Mouse (Mus musculus) embryonic fibroblast, embryonic 13.5 days (primary cell): ENCODE data around the gene Lin54.

ENCODE experiments used
- CTCF ChIP-seq: IDR thresholded peaks from 2 replicates; pipeline ENCODE4 v1.5.1; 2011; ENCODE audit warnings: mild to moderate bottlenecking, control low read depth, low read length, moderate library complexity, borderline replicate concordance; ENCODE audit not compliant: insufficient read depth
- POLR2A ChIP-seq: IDR thresholded peaks from 2 replicates; pipeline ENCODE4 v1.6.1; 2011; ENCODE audit warnings: low read depth, mild to moderate bottlenecking, control low read depth, low read length, moderate library complexity

GRCm38 (mm10) chr5:100536638-100537037, 36.2 kb upstream of the Lin54 start:
- no peak for TF ChIP-seq CTCF
- no peak for TF ChIP-seq POLR2A
